Mouse (Mus musculus): Measurements from ENCODE around the gene Exoc2. TPM values are rescaled to one million over a fixed set of nuclear protein-coding genes. Genes with fewer than 3 reads are reported as not detected.

Exoc2 gene
- polyA plus RNA-seq, 1 experiment from 2014 or later, result 12.7 TPM

DNA sequence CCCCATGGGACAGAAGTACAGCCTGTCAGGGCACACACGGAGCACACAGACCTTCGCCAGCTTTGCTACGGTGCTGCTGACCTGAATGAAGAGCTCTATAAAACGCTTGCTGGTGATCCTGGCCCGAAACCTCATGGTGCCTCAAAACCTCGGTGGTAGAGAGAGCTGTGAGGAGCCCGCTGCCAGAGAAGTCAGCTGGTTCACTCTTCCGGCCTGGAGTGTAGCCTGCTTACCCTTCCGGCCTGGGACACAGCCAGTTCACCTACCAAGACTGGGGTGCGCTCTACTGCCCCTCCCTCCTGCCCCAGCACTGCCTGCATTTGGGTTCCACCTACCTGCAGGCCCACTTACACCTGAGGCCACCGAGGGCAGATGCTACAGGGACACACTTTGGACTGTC, 26.4 kb downstream of the Exoc2 start, which contains the start of gene Hus1b:
Gene Hus1b, minus strand, starts transcription at position 220 of the 400 bp plus-strand sequence.
- Histone ChIP-seq H3K4me2 (replicated peaks; ENCODE audit: low read depth) (no peak within 1 kb of the TSS), H3K4me3 (ENCODE audit: low read depth, low read length) (no peak within 1 kb of the TSS), H3K9ac (ENCODE audit: low read length) (no peak within 1 kb of the TSS), H3K4me1 (replicated peaks; ENCODE audit: control insufficient read depth, insufficient read depth) (peaks cover 4% of the 10 kb centered on the region; the same call in 1 of the 2 replicates), H3K27ac (replicated peaks) (no peak within 1 kb of the TSS), H3K36me3 (ENCODE audit: control insufficient read depth, insufficient read depth, low read length) (no peaks in the 10 kb centered on the region), H3K9me3 (ENCODE audit: control insufficient read depth, low read length) (no peaks in the 10 kb centered on the region), H3K27me3 (ENCODE audit: control insufficient read depth, insufficient read depth, low read length) (no peaks in the 10 kb centered on the region)
- DNase-seq (ENCODE audit: low spot score) (no peak), ATAC-seq (ENCODE audit: low FRiP score, low TSS enrichment) (no peak)
- TF ChIP-seq CTCF (IDR thresholded peaks at IDR 0.05; ENCODE audit: low read depth) (no peak), EP300 (optimal IDR thresholded peaks at IDR 0.05) (no peak)
- 91% methylated on average over 11 of the region's 11 CpGs for WGBS

DNA sequence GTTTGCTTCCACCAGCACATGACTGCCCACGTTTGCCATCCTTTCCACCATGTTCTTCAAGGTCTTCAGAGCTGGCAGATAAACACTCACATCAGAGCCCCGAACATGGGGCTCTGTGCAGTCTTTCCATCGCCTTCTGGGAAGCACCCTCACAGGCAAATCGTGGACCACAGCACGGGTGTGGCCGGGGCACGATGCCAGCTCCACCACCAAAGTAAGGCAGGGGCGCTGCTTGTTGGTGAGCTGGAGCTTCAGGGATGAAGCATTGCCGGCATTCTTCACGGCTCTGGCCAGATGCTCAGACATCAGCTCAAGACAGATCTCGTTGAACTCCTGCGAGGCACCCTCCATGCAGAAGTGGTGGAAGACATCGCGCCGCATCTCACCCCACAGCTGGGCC, 26.8 kb downstream of the Exoc2 start:
- Histone ChIP-seq H3K4me2 (replicated peaks; ENCODE audit: low read depth) (no peak overlapping the region), H3K27ac (replicated peaks) (no peak overlapping the region), H3K4me3 (ENCODE audit: low read depth, low read length) (no peak overlapping the region), H3K4me1 (replicated peaks; ENCODE audit: control insufficient read depth, insufficient read depth) (peaks cover 4% of the 10 kb centered on the region; the same call in 1 of the 2 replicates), H3K9me3 (ENCODE audit: control insufficient read depth, low read length) (no peaks in the 10 kb centered on the region), H3K36me3 (ENCODE audit: control insufficient read depth, insufficient read depth, low read length) (no peaks in the 10 kb centered on the region), H3K27me3 (ENCODE audit: control insufficient read depth, insufficient read depth, low read length) (no peaks in the 10 kb centered on the region), H3K9ac (ENCODE audit: low read length) (no peak overlapping the region)
- TF ChIP-seq EP300 (optimal IDR thresholded peaks at IDR 0.05) (no peak), CTCF (IDR thresholded peaks at IDR 0.05; ENCODE audit: low read depth) (no peak)
- ATAC-seq (ENCODE audit: low FRiP score, low TSS enrichment), result no peak
- 91% methylated on average over 15 of the region's 15 CpGs for whole genome bisulfite sequencing
- DNase-seq (ENCODE audit: low spot score), result no peak

DNA sequence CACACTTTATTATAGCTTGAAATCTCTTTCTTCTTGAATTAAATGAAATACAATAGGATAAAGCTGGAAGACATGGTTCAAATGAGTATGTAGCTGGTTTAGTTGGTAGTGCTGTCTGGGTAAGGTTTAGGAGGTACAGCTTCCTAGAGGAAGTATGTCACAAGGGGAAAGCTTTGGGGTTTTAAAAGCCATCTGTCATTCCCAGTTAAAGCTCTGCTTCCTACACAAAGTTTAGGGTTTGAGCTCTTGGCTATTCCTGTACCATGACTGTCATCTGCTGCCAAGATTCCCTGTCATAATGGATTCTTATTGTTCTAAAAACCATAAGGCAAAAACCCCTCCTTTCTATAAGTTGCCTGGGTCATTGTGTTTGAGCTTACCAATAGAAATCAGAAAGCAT, 28.1 kb downstream of the Exoc2 start:
- ATAC-seq (ENCODE audit: low FRiP score, low TSS enrichment), result no peak

DNA sequence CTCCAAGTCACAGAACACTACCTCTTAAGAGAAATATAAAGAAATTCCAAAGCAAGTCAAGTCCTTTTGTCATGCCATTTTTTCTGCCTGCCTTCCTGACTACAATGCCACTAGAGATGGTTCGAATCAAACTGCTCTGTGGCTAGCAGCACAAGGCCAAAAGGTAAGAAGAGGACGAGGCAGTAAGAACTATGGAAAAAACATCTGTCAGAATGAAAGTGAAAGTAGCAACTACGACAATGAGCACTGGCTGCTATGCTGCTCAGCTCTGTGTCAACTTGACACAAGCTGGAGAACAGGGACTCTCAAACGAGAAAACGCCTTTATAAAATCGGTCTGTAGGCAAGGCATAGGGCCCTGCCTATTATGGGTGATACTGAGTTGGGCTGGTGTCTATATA, 40.9 kb downstream of the Exoc2 start:
- H3K36me3 ChIP-seq (ENCODE audit: control insufficient read depth, insufficient read depth, low read length), result no peaks in the 10 kb centered on the region
- H3K4me2 ChIP-seq (replicated peaks; ENCODE audit: low read depth), result no peak overlapping the region
- TF ChIP-seq CTCF (IDR thresholded peaks at IDR 0.05; ENCODE audit: low read depth) (no peak), EP300 (optimal IDR thresholded peaks at IDR 0.05) (no peak)
- H3K4me3 ChIP-seq (ENCODE audit: low read depth, low read length), result no peak overlapping the region
- WGBS, result 70% methylated on average over 6 of the region's 6 CpGs
- no peak overlapping the region for H3K27ac ChIP-seq (replicated peaks)
- ATAC-seq (ENCODE audit: low FRiP score, low TSS enrichment) (no peak), DNase-seq (ENCODE audit: low spot score) (no peak)
- H3K4me1 ChIP-seq (replicated peaks; ENCODE audit: control insufficient read depth, insufficient read depth), result no peaks in the 10 kb centered on the region
- H3K9ac ChIP-seq (ENCODE audit: low read length), result no peak overlapping the region
- no peaks in the 10 kb centered on the region for H3K9me3 ChIP-seq (ENCODE audit: control insufficient read depth, low read length)
- H3K27me3 ChIP-seq (ENCODE audit: control insufficient read depth, insufficient read depth, low read length), result no peaks in the 10 kb centered on the region

More for the DNA sequence above, 28.1 kb downstream of the Exoc2 start:
- DNase-seq (ENCODE audit: low spot score), result no peak
- Histone ChIP-seq H3K27ac (replicated peaks) (no peak overlapping the region), H3K4me2 (replicated peaks; ENCODE audit: low read depth) (no peak overlapping the region), H3K9ac (ENCODE audit: low read length) (no peak overlapping the region), H3K36me3 (ENCODE audit: control insufficient read depth, insufficient read depth, low read length) (no peaks in the 10 kb centered on the region), H3K4me3 (ENCODE audit: low read depth, low read length) (no peak overlapping the region), H3K27me3 (ENCODE audit: control insufficient read depth, insufficient read depth, low read length) (no peaks in the 10 kb centered on the region), H3K9me3 (ENCODE audit: control insufficient read depth, low read length) (no peaks in the 10 kb centered on the region), H3K4me1 (replicated peaks; ENCODE audit: control insufficient read depth, insufficient read depth) (peaks cover 4% of the 10 kb centered on the region; the same call in 1 of the 2 replicates)
- TF ChIP-seq EP300 (optimal IDR thresholded peaks at IDR 0.05) (no peak), CTCF (IDR thresholded peaks at IDR 0.05; ENCODE audit: low read depth) (no peak)

DNA sequence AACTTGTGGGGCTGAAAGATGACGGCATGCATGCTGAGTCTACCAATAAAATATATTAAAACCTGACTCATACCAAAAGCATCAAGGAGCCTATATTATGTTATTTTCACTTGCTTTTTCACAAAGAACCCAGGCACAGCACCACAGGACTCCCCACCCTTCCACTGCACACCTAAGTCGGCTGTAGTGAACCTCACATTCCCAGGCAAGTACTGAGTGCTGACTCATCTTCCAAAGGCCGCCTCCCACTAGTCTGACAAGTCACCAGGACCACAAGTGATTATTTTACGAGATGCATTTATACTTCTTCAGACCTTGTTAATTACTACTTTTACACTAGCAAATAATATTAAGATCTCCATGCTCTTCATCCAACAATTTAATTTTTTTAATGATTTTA, 42.3 kb downstream of the Exoc2 start:
- TF ChIP-seq EP300 (optimal IDR thresholded peaks at IDR 0.05), result no peak
- no peak for TF ChIP-seq CTCF (IDR thresholded peaks at IDR 0.05; ENCODE audit: low read depth)
- DNase-seq (ENCODE audit: low spot score) (no peak), ATAC-seq (ENCODE audit: low FRiP score, low TSS enrichment) (no peak)
- no peaks in the 10 kb centered on the region for H3K9me3 ChIP-seq (ENCODE audit: control insufficient read depth, low read length)
- 56% methylated on average over 4 of the region's 4 CpGs for WGBS
- H3K27me3 ChIP-seq (ENCODE audit: control insufficient read depth, insufficient read depth, low read length), result no peaks in the 10 kb centered on the region
- no peaks in the 10 kb centered on the region for H3K4me1 ChIP-seq (replicated peaks; ENCODE audit: control insufficient read depth, insufficient read depth)
- H3K36me3 ChIP-seq (ENCODE audit: control insufficient read depth, insufficient read depth, low read length), result no peaks in the 10 kb centered on the region
- no peak overlapping the region for H3K27ac ChIP-seq (replicated peaks)
- H3K9ac ChIP-seq (ENCODE audit: low read length), result no peak overlapping the region
- H3K4me3 ChIP-seq (ENCODE audit: low read depth, low read length), result no peak overlapping the region
- H3K4me2 ChIP-seq (replicated peaks; ENCODE audit: low read depth), result no peak overlapping the region

DNA sequence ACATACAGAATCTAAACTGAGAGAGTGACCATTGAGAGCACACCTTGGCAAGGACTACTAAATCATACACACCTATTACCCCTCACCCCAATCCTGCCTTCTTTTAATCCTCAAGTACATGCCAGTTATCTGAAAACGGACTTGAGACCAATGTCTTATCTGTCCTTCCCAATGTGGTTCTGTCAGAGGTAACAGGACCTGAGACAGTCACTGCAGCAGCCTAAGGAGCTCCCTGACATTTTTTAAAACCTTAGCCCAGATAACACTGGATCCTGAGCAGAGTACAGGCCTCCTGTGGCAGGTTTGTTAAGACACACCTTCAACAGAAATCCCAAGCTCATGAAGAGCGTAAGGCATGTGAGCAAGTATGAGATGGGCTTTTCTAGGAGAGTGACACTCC, 44.8 kb downstream of the Exoc2 start:
- DNase-seq (ENCODE audit: low spot score) (no peak), ATAC-seq (ENCODE audit: low FRiP score, low TSS enrichment) (no peak)
- Histone ChIP-seq H3K9me3 (ENCODE audit: control insufficient read depth, low read length) (no peaks in the 10 kb centered on the region), H3K36me3 (ENCODE audit: control insufficient read depth, insufficient read depth, low read length) (peaks cover 4% of the 10 kb centered on the region; the same call in 1 of the 2 replicates), H3K4me2 (replicated peaks; ENCODE audit: low read depth) (no peak overlapping the region), H3K4me3 (ENCODE audit: low read depth, low read length) (no peak overlapping the region), H3K27ac (replicated peaks) (no peak overlapping the region), H3K27me3 (ENCODE audit: control insufficient read depth, insufficient read depth, low read length) (no peaks in the 10 kb centered on the region), H3K9ac (ENCODE audit: low read length) (no peak overlapping the region), H3K4me1 (replicated peaks; ENCODE audit: control insufficient read depth, insufficient read depth) (no peaks in the 10 kb centered on the region)
- TF ChIP-seq CTCF (IDR thresholded peaks at IDR 0.05; ENCODE audit: low read depth), result no peak
- TF ChIP-seq EP300 (optimal IDR thresholded peaks at IDR 0.05), result no peak
- 85% methylated on average over 2 of the region's 2 CpGs for WGBS
